Mouse (Mus musculus) C2C12 (cell line): Measurements from ENCODE around the gene R3hcc1l. TPM values are rescaled to one million over a fixed set of nuclear protein-coding genes. Genes with fewer than 3 reads are reported as not detected.

Experiments
- H3K27me3 ChIP-seq: one replicate; pipeline ENCODE4 v1.6.1; 2011; ENCODE audit not compliant: control insufficient read depth, insufficient read depth, insufficient read length
- H3K36me3 ChIP-seq: one replicate; pipeline ENCODE4 v1.6.1; 2011; ENCODE audit not compliant: control insufficient read depth, insufficient read depth
- H3K4me3 ChIP-seq: one replicate; pipeline ENCODE4 v1.5.1; 2011; ENCODE audit warnings: mild to moderate bottlenecking, control low read depth; ENCODE audit not compliant: poor library complexity, insufficient read depth, severe bottlenecking
- H3K79me2 ChIP-seq: one replicate; pipeline ENCODE4 v1.6.1; 2011; ENCODE audit not compliant: control insufficient read depth, insufficient read depth
- H3K79me3 ChIP-seq: one replicate; pipeline ENCODE4 v1.6.1; 2011; ENCODE audit warnings: low read depth, control low read depth
- H3ac ChIP-seq: one replicate; pipeline ENCODE3; 2011; ENCODE audit warnings: low read depth; ENCODE audit not compliant: control insufficient read depth, insufficient read length
- CEBPB ChIP-seq: IDR thresholded peaks from one replicate; pipeline ENCODE4 v1.6.1; 2011; ENCODE audit warnings: low read depth, mild to moderate bottlenecking, control low read depth, moderate library complexity
- CTCF ChIP-seq: IDR thresholded peaks from one replicate; pipeline ENCODE4 v1.5.1; 2011; ENCODE audit not compliant: control insufficient read depth, insufficient read depth, insufficient read length
- FOSL1 ChIP-seq: IDR thresholded peaks from one replicate; pipeline ENCODE4 v1.8.0; 2011; ENCODE audit warnings: mild to moderate bottlenecking, low read length; ENCODE audit not compliant: poor library complexity, insufficient read depth, severe bottlenecking
- MAX ChIP-seq: IDR thresholded peaks from one replicate; pipeline ENCODE4 v1.6.1; 2011; ENCODE audit warnings: mild to moderate bottlenecking, control low read depth
- MYOD1 ChIP-seq: IDR thresholded peaks from one replicate; pipeline ENCODE4 v1.6.1; 2011; ENCODE audit warnings: low read depth; ENCODE audit not compliant: control insufficient read depth, insufficient read length
- MYOG ChIP-seq: IDR thresholded peaks from one replicate; pipeline ENCODE4 v1.6.1; 2011; ENCODE audit not compliant: control insufficient read depth, insufficient read length; ENCODE audit errors: extremely low read depth
- USF1 ChIP-seq: IDR thresholded peaks from one replicate; pipeline ENCODE4 v1.6.1; 2011; ENCODE audit warnings: low read depth, mild to moderate bottlenecking, control low read depth, moderate library complexity
- polyA plus RNA-seq: library from polyadenylated mRNA; unstranded; fragments of >200 nt; fragmentation: generic; extraction: Trizol; gene quantifications from one replicate; pipeline ENCODE4 v1.2.1, GENCODE M21; 2012; ENCODE audit warnings: missing spikeins

The R3hcc1l gene
- polyA plus RNA-seq, 1 experiment = 3.3 TPM

- no peak for TF ChIP-seq CEBPB
- TF ChIP-seq FOSL1 = no peak
- no peak for TF ChIP-seq CTCF
- TF ChIP-seq MYOD1 = no peak
- TF ChIP-seq MYOG = no peak
- TF ChIP-seq USF1 = no peak
- TF ChIP-seq MAX = no peak
- Histone ChIP-seq H3K36me3 (no peaks in the 10 kb centered on the region), H3K4me3 (no peak overlapping the region)
Observed at GRCm38 (mm10) chr19:42562981-42563380, 44.4 kb downstream of the R3hcc1l start.

DNA sequence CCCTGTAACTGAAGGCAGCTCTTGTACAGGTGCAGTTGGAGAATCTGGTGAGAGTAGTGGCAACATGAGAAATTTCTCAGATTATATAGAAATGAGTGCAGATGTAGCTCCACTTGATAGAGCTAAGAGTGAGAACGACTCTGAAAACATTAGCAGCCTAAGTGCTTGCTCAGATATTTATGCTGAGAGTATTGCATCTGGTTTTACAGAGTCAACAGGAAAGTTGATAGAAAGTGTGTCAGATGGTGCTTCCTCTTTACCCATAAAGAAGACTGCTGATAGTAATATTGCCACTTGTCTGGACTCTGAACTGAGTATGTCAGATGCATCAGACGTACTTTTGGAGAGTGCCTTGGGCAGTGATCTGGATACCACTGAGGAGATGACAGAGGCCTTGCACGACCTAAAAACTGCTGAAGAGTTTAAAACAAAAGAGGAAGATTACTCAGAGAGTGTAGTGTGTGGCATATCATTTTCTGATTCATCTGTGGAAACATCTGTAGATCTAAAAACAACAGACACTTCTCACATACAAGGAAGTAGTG is 45.2 kb downstream of the R3hcc1l start:
- Histone ChIP-seq H3K27me3 (no peaks in the 10 kb centered on the region), H3K36me3 (no peaks in the 10 kb centered on the region), H3K79me2 (peaks cover 36% of the 10 kb centered on the region), H3ac (no peak overlapping the region), H3K4me3 (no peak overlapping the region), H3K79me3 (peaks cover 6% of the 10 kb centered on the region)
- TF ChIP-seq MAX = no peak

More at GRCm38 (mm10) chr19:42562981-42563380, 44.4 kb downstream of the R3hcc1l start:
- H3K79me2 ChIP-seq = peaks cover 31% of the 10 kb centered on the region
- peaks cover 2% of the 10 kb centered on the region for H3K79me3 ChIP-seq
- H3ac ChIP-seq = no peak overlapping the region
- H3K27me3 ChIP-seq = no peaks in the 10 kb centered on the region

DNA sequence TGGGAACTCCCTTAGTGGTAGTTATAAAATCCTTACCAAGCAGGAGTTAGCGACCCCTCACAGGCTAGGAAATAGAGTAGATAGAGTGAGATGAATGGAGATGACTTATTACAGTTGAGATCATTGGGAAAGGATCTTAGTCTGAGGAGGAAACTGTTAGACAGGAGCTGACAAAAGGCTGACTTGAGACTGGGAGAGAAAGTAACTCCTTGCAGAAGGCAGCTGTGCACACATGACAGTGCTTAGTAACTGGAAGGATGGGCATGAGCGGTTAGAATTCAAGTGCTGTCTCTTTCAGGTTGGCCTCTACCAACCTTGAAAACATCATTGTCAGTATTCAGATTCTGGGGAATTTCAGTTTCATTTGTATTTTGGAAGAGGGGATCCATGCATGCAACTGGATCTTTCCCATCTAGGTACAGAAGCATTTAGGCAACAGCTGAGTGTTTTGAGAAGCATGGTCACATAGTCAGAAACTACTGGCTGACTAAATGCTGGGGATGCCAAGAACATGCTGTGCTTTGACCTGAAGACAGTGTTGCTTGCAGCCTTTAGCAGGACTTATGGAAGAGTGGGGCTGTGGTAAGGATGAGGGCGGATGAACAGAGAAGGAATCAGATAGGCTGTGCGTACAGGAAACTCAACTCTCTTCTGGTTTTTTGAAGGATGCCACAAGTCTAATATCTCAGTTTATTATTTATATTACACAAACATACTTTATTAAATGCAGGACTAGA is 47.9 kb downstream of the R3hcc1l start:
- peaks cover 44% of the 10 kb centered on the region for H3K79me2 ChIP-seq
- peaks cover 11% of the 10 kb centered on the region for H3K79me3 ChIP-seq
- no peaks in the 10 kb centered on the region for H3K27me3 ChIP-seq
- no peak overlapping the region for H3ac ChIP-seq
- H3K36me3 ChIP-seq = no peaks in the 10 kb centered on the region
- TF ChIP-seq FOSL1 (no peak), USF1 (no peak), MYOD1 (no peak), CEBPB (no peak), MYOG (no peak), CTCF (no peak), MAX (no peak)
- H3K4me3 ChIP-seq = no peak overlapping the region

- Histone ChIP-seq H3K79me2 (peaks cover 44% of the 10 kb centered on the region), H3K27me3 (no peaks in the 10 kb centered on the region), H3K36me3 (no peaks in the 10 kb centered on the region), H3K4me3 (no peak overlapping the region), H3ac (no peak overlapping the region), H3K79me3 (peaks cover 11% of the 10 kb centered on the region)
- TF ChIP-seq MYOG (no peak), CEBPB (no peak), CTCF (no peak)
Observed at GRCm38 (mm10) chr19:42567020-42567419, 48.5 kb downstream of the R3hcc1l start.

DNA sequence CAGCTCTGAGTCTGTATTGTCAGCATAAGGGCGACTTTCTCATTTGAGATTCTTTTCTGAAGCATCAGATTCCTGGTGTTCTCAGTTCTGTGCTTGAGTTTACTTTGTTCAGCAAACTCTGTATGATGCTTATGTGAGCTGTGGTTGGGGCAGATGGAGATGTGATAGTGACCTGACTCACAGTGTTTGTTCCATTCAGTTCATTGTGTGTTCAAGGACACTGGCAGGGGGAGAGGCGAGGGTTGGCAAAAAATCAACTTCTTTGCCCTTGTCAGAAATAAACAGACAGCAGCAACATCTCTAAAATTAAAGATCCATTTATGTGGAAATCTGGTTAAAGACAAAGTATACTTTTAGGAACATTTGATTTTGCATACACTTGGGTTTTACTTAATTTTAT is 50.5 kb downstream of the R3hcc1l start:
- Histone ChIP-seq H3K4me3 (no peak overlapping the region), H3K36me3 (no peaks in the 10 kb centered on the region), H3K79me2 (peaks cover 54% of the 10 kb centered on the region), H3K27me3 (no peaks in the 10 kb centered on the region), H3ac (no peak overlapping the region), H3K79me3 (peaks cover 13% of the 10 kb centered on the region)
- TF ChIP-seq CEBPB = no peak
- TF ChIP-seq FOSL1 = no peak
- TF ChIP-seq MYOG = no peak
- TF ChIP-seq CTCF = no peak
- TF ChIP-seq MAX = no peak
- TF ChIP-seq MYOD1 = no peak
- TF ChIP-seq USF1 = no peak

- Histone ChIP-seq H3K36me3 (no peaks in the 10 kb centered on the region), H3ac (no peak overlapping the region), H3K27me3 (no peaks in the 10 kb centered on the region), H3K79me3 (peaks cover 13% of the 10 kb centered on the region), H3K4me3 (no peak overlapping the region), H3K79me2 (peaks cover 48% of the 10 kb centered on the region)
- TF ChIP-seq CEBPB (no peak), CTCF (no peak), USF1 (no peak), MYOD1 (no peak), FOSL1 (no peak), MYOG (no peak), MAX (no peak)
Observed at GRCm38 (mm10) chr19:42571291-42571690, 52.7 kb downstream of the R3hcc1l start.
